In genomic region chr5:122025117-122025516, GRCm38 (mm10) we compare ENCODE assay signal across 20 mouse cellular contexts. TPM values are rescaled to one million over a fixed set of nuclear protein-coding genes. Genes with fewer than 3 reads are reported as not detected.
"Had no signal": no experiment of that assay in that cellular context is flagged by ENCODE, and none has a peak within 500 bp of the region (broad histone marks: within the 10 kb centered on the region; RNA-seq: fewer than 3 reads in every experiment).

No protein-coding gene starts in this region.

- H3K27ac ChIP-seq: kidney, embryonic 15.5 days; limb, embryonic 10.5 days; limb, embryonic 13.5 days; lung, embryonic 15.5 days; midbrain, embryonic 10.5 days; midbrain, embryonic 13.5 days; neural tube, embryonic 13.5 days had no signal

- H3K36me3 ChIP-seq: kidney, embryonic 15.5 days; limb, embryonic 10.5 days; liver, embryonic 13.5 days; lung, embryonic 15.5 days had no signal

- H3K4me1 ChIP-seq: kidney, embryonic 15.5 days; limb, embryonic 10.5 days; limb, embryonic 13.5 days; liver, embryonic 13.5 days; lung, embryonic 15.5 days; megakaryocyte, embryonic 14.5 days; midbrain, embryonic 10.5 days; midbrain, embryonic 13.5 days; neural tube, embryonic 13.5 days had no signal

- ATAC-seq: midbrain, embryonic 13.5 days; midbrain, embryonic 16.5 days had no signal

- DNase-seq: kidney, adult 11 months; kidney, adult 8-10 months; kidney, postnatal 10 days; kidney, postnatal 36 days; liver, embryonic 13.5 days; lung, postnatal 10 days; lung, postnatal 36 days; retina, postnatal 1 day; thymus, postnatal 36 days had no signal

- H3K9me3 ChIP-seq: kidney, embryonic 15.5 days; limb, embryonic 10.5 days; lung, embryonic 15.5 days had no signal

- H3K4me2 ChIP-seq: kidney, embryonic 15.5 days; limb, embryonic 13.5 days; liver, embryonic 13.5 days; lung, embryonic 15.5 days; midbrain, embryonic 13.5 days; neural tube, embryonic 13.5 days had no signal

- H3K27me3 ChIP-seq: kidney, embryonic 15.5 days; limb, embryonic 13.5 days; liver, embryonic 13.5 days; lung, embryonic 15.5 days; midbrain, embryonic 13.5 days; neural tube, embryonic 13.5 days had no signal

- H3K4me3 ChIP-seq: kidney, embryonic 15.5 days; limb, embryonic 10.5 days; limb, embryonic 13.5 days; liver, embryonic 13.5 days; lung, embryonic 15.5 days; megakaryocyte, embryonic 14.5 days; midbrain, embryonic 10.5 days; midbrain, embryonic 13.5 days; myocyte; neural tube, embryonic 13.5 days had no signal

- H3K9ac ChIP-seq: kidney, embryonic 15.5 days; limb, embryonic 13.5 days; liver, embryonic 13.5 days; lung, embryonic 15.5 days; midbrain, embryonic 13.5 days; neural tube, embryonic 13.5 days had no signal

RNA-seq across cellular contexts. Expression of gene Cux2, which starts 24.8 kb away (rescaled TPM):
- total RNA-seq: monocyte, adult 5-6 weeks had no signal
